In genomic region chr11:59778181-59778873, GRCm38 (mm10) we compare ENCODE assay signal across 8 mouse cellular contexts. TPM values are rescaled to one million over a fixed set of nuclear protein-coding genes. Genes with fewer than 3 reads are reported as not detected.
DNase-seq lines count a peak whose midpoint lies in the region; ATAC-seq and TF ChIP-seq lines count a peak whose summit lies in the region.

No protein-coding gene starts in this region.

- ATAC-seq in intestine, postnatal 0 days: peak; percentile 74
- peak; percentile 48; the same call in 1 of the 2 replicates for ATAC-seq in limb, embryonic 14.5 days (ENCODE audit: low FRiP score, low read depth)

- peak; percentile 98 for TF ChIP-seq CTCF in intestine, postnatal 0 days (IDR thresholded peaks at IDR 0.05; ENCODE audit: low read depth)

- H3K36me3 ChIP-seq in intestine, postnatal 0 days (ENCODE audit: control insufficient read depth, insufficient read depth): peaks cover 31% of the 10 kb centered on the region
- peaks cover 45% of the 10 kb centered on the region for H3K36me3 ChIP-seq in limb, embryonic 14.5 days (ENCODE audit: control insufficient read depth, insufficient read depth, low read length)
- H3K36me3 ChIP-seq in myocyte (ENCODE audit: control insufficient read depth, insufficient read depth): peaks cover 36% of the 10 kb centered on the region

- H3K27ac ChIP-seq in intestine, postnatal 0 days (ENCODE audit: low read depth, low read length): no peak overlapping the region
- H3K27ac ChIP-seq in limb, embryonic 14.5 days (replicated peaks; ENCODE audit: low read depth, low read length): no peak overlapping the region

- no peak overlapping the region for H3K4me2 ChIP-seq in intestine, postnatal 0 days (replicated peaks; ENCODE audit: low read depth)
- no peak overlapping the region for H3K4me2 ChIP-seq in limb, embryonic 14.5 days (replicated peaks; ENCODE audit: low read depth, low read length, severe bottlenecking)
- H3K4me2 ChIP-seq in myocyte (ENCODE audit: low read depth): no peak overlapping the region

- peak; percentile 67 for DNase-seq in layer of hippocampus, adult 11-12 months (ENCODE audit: low spot score)
- DNase-seq in layer of hippocampus, adult 9-10 months (ENCODE audit: low spot score): no peak
- peak; percentile 86 to 89 for DNase-seq in cerebellum, postnatal 10 days
- peak; percentile 32 to 48 for DNase-seq in gastrocnemius, adult 8-10 months (ENCODE audit: low spot score in 2 of 2)
- peak; percentile 50 for DNase-seq in limb, embryonic 14.5 days (ENCODE audit: low spot score)
- DNase-seq in telencephalon, adult 2 months (ENCODE audit: low read depth, low spot score): peak; percentile 32

- no peaks in the 10 kb centered on the region for H3K9me3 ChIP-seq in intestine, postnatal 0 days (ENCODE audit: control insufficient read depth)
- H3K9me3 ChIP-seq in limb, embryonic 14.5 days (ENCODE audit: control insufficient read depth, low read length): no peaks in the 10 kb centered on the region

- H3K27me3 ChIP-seq in intestine, postnatal 0 days (replicated peaks; ENCODE audit: control insufficient read depth, insufficient read depth, low read length): no peaks in the 10 kb centered on the region
- H3K27me3 ChIP-seq in limb, embryonic 14.5 days (ENCODE audit: control insufficient read depth, insufficient read depth, low read length): no peaks in the 10 kb centered on the region
- no peaks in the 10 kb centered on the region for H3K27me3 ChIP-seq in myocyte (ENCODE audit: control insufficient read depth, insufficient read depth, insufficient read length)

- H3ac ChIP-seq in myocyte (ENCODE audit: control insufficient read depth, insufficient read length): no peak overlapping the region

- no peak for TF ChIP-seq POLR2A in limb, embryonic 14.5 days (IDR thresholded peaks at IDR 0.05; ENCODE audit: borderline replicate concordance, extremely low read depth, insufficient read depth, insufficient read length)
- peak; percentile 12 for TF ChIP-seq POLR2A in myocyte (IDR thresholded peaks at IDR 0.05; ENCODE audit: insufficient read length, low read depth)

- no peaks in the 10 kb centered on the region for H3K4me1 ChIP-seq in intestine, postnatal 0 days (replicated peaks; ENCODE audit: control insufficient read depth, insufficient read depth, low read length)
- H3K4me1 ChIP-seq in limb, embryonic 14.5 days (ENCODE audit: control insufficient read depth, insufficient read depth, low read length): no peaks in the 10 kb centered on the region

- no peak overlapping the region for H3K4me3 ChIP-seq in intestine, postnatal 0 days (ENCODE audit: low read depth, low read length)
- H3K4me3 ChIP-seq in limb, embryonic 14.5 days (replicated peaks; ENCODE audit: low read length): no peak overlapping the region
- no peak overlapping the region for H3K4me3 ChIP-seq in myocyte

- no peak overlapping the region for H3K9ac ChIP-seq in intestine, postnatal 0 days (ENCODE audit: low read depth, low read length)
- no peak overlapping the region for H3K9ac ChIP-seq in limb, embryonic 14.5 days (ENCODE audit: low read depth, low read length, severe bottlenecking)

- WGBS in intestine, postnatal 0 days: 56% methylated on average over 9 of the region's 9 CpGs
- WGBS in limb, embryonic 14.5 days: 58% methylated on average over 9 of the region's 9 CpGs

- H3K79me2 ChIP-seq in myocyte (ENCODE audit: control insufficient read depth, insufficient read depth): no peaks in the 10 kb centered on the region

TF ChIP-seq in myocyte, 11 proteins besides CTCF, POLR2A, EP300 and RAD21:
- TF ChIP-seq TCF12 (IDR thresholded peaks at IDR 0.05; ENCODE audit: insufficient read depth, poor library complexity, severe bottlenecking) (no peak), POLR2AphosphoS2 (IDR thresholded peaks at IDR 0.05; ENCODE audit: insufficient read length, low read depth) (peak; percentile 77)

RNA-seq across cellular contexts. Expression of gene Pld6, which starts 9.1 kb away (rescaled TPM):
- total RNA-seq in gastrocnemius, adult 8-10 months (2022): not detected
- polyA plus RNA-seq in intestine, postnatal 0 days (2015; fragmentation: Nextera tagmentation; extraction: Ambion mirVana): 0.67 and 0.89 TPM in 2 replicates
- 5.1 and 5.9 TPM in 2 replicates for polyA plus RNA-seq in limb, embryonic 14.5 days (2012; rRNA removed)
- 0.58 and 1.4 TPM in 2 replicates for polyA plus RNA-seq in limb, embryonic 14.5 days (2014; fragmentation: Nextera tagmentation; extraction: Ambion mirVana)
- 0.02 TPM for polyA plus RNA-seq in myocyte (2012; fragmentation: generic; extraction: Trizol)

RNA-seq across cellular contexts. Expression of gene Flcn, which starts 31.5 kb away (rescaled TPM):
- 10 to 100 TPM; 40.1 to 65.3 (median 43.4) TPM for total RNA-seq in gastrocnemius, adult 8-10 months (2022)
- 36.8 and 38.1 TPM in 2 replicates for polyA plus RNA-seq in intestine, postnatal 0 days (2015; fragmentation: Nextera tagmentation; extraction: Ambion mirVana)
- 51.1 and 63.5 TPM in 2 replicates for polyA plus RNA-seq in limb, embryonic 14.5 days (2012; rRNA removed)
- polyA plus RNA-seq in limb, embryonic 14.5 days (2014; fragmentation: Nextera tagmentation; extraction: Ambion mirVana): 27.6 and 33.1 TPM in 2 replicates
- polyA plus RNA-seq in myocyte (2012; fragmentation: generic; extraction: Trizol): 43.9 TPM
